Mouse (Mus musculus) layer of hippocampus, adult 2 months (tissue): Measurements from ENCODE around the gene Slc36a2. TPM values are rescaled to one million over a fixed set of nuclear protein-coding genes. Genes with fewer than 3 reads are reported as not detected.

Experiments
- DNase-seq, 2 experiments: peaks; one replicate each; pipeline ENCODE4 v3.0.0; 2022; ENCODE audit warnings: low spot score in 2 of 2
- H3K27ac ChIP-seq: fragments of 200-600 bp; 2 replicates; pipeline ENCODE4 v1.8.1; 2022
- H3K4me3 ChIP-seq: fragments of 200-600 bp; 2 replicates; pipeline ENCODE4 v1.8.1; 2022; ENCODE audit warnings: mild to moderate bottlenecking
- CTCF ChIP-seq: fragments of 200-600 bp; conservative IDR thresholded peaks from 2 replicates; pipeline ENCODE4 v1.8.1; 2022; ENCODE audit warnings: antibody characterized with exemption, mild to moderate bottlenecking, moderate library complexity
- total RNA-seq, 2 experiments: library from RNA; stranded (reverse); gene quantifications; 2 replicates each; pipeline ENCODE4 v1.2.3; 2021

Slc36a2 gene
- total RNA-seq, 2 experiments from 2014 or later, result 0.33 TPM; not detected in 1

- DNase-seq, result no peak
- TF ChIP-seq CTCF, result no peak
- Histone ChIP-seq H3K4me3 (no peak overlapping the region), H3K27ac (peak overlapping the region; percentile 16; the same call in 1 of the 2 replicates)
Observed at GRCm38 (mm10) chr11:55208001-55208690, 23.3 kb upstream of the Slc36a2 start.

DNA sequence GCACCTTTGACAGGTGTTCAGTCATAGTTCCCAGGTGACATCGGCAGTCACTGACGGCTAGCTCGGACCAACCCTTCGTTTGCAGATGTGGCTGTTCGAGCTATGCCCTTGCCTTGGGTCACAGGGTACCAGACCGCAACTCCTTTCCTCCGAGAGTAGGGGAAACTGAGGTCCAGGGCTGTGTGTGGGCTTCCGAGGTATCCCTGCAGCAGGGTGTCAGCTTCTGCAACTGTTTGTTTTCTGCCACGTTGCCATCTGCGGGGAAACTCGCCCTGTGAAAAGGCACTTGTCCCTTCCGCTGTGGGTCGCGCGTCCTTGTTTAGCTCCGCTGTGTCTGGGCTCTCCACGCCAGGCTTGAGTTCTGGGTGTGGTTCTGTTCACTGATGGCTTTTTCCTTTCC is 19.7 kb upstream of the Slc36a2 start:
- no peak for TF ChIP-seq CTCF
- peak overlapping the region; percentile 92 for H3K27ac ChIP-seq
- DNase-seq, result peak in 1 of 2 experiments; percentile 15
- peak overlapping the region; percentile 76 for H3K4me3 ChIP-seq

DNA sequence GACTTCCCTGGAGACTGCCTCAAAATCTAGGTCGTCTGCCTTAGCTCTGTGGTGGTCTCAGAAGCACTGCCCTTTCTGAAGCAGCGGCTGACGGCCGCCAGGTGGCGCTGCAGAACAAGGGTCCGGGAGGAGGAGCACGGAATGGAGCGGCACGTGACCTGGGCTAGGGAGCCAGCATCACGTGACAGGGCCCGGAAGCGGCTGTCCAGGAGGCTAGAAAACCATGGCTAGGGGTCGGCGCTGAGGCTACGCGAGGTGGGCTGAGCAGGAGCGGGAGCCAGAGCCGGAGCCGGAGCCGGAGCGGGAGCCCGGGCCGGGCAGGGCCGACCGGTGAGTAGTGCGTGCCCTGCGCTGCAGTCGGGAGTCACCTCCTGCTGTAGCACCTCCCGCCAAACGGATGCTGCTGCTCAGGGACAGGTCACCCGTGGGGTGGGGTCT is 19.3 kb upstream of the Slc36a2 start, which contains the start of gene Slc36a1:
TSS of gene Slc36a1 (plus strand) at position 192 of the 438 bp plus-strand sequence.
- peak within 1 kb of the TSS; percentile 76 for H3K4me3 ChIP-seq
- peak within 1 kb of the TSS; percentile 92 for H3K27ac ChIP-seq
- peak; percentile 95 to 98 for DNase-seq
- TF ChIP-seq CTCF, result peak; percentile 99

GRCm38 (mm10) chr11:55197740-55198510 is 13.0 kb upstream of the Slc36a2 start:
- TF ChIP-seq CTCF, result no peak
- no peak overlapping the region for H3K27ac ChIP-seq
- no peak overlapping the region for H3K4me3 ChIP-seq
- DNase-seq, result no peak

DNA sequence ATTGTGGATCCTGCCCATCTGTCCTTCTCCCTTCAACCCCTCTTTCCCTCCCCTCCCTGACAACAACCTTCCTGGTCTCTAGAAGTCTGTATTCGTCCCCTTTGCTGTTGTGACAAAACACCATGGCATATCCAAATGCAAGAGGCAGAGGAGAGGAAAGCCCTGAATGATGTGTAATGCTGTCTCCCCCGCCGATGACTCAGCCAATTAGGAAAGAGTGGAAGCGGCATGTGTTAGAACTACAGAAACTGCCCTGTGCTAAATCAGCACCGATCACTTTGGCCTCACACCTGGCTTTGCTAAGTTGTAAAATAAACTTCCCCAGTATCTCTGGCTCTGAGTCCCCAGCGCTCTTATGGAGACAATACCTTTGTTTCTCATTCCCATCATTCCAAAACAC is 12.2 kb upstream of the Slc36a2 start:
- no peak for TF ChIP-seq CTCF
- no peak overlapping the region for H3K27ac ChIP-seq
- DNase-seq, result no peak
- H3K4me3 ChIP-seq, result no peak overlapping the region

- Histone ChIP-seq H3K27ac (no peak overlapping the region), H3K4me3 (no peak overlapping the region)
- no peak for DNase-seq
- no peak for TF ChIP-seq CTCF
Observed at GRCm38 (mm10) chr11:55190216-55190615, 5.3 kb upstream of the Slc36a2 start.

DNA sequence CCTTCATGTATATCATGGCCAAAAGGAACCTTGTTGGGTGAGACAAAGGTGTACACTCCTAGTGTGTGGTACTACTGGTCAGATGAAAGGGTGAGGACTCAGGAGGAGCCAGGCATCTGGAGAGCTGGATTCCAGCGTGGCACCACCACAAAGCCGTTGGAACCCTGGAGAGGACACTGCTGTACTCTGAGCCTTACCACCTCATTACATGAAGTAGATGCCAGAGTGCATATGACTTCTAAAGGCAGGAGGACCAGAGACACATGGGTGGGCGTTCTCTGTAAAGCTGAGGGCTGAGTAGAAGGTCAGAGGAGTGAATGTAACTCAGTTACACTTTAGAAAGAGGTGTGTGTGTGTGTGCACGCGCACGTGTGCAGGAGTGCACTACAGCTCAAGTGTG is 2.9 kb upstream of the Slc36a2 start:
- no peak for TF ChIP-seq CTCF
- Histone ChIP-seq H3K4me3 (no peak overlapping the region), H3K27ac (no peak overlapping the region)
- DNase-seq, result no peak

DNA sequence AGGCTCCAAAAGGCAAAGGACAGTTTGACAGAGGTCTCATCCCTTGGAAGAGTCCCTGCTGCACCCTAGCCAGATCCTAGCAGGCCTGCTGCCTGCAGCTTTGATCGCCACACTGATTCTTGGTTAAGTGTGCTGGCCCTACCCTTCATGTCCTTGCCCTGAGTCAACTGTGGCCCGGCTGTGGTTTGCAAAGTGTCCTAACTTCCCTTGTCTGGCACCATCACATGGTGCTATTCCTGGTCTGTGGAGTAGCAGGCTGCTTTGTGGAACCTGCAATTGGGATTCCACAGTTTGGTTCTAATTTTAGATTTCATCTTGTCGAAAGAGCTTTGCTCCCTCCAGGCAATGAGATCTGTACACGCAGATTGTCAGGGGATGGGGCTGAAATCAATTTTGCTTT is 2.4 kb upstream of the Slc36a2 start:
- Histone ChIP-seq H3K4me3 (no peak overlapping the region), H3K27ac (no peak overlapping the region)
- no peak for TF ChIP-seq CTCF
- no peak for DNase-seq

DNA sequence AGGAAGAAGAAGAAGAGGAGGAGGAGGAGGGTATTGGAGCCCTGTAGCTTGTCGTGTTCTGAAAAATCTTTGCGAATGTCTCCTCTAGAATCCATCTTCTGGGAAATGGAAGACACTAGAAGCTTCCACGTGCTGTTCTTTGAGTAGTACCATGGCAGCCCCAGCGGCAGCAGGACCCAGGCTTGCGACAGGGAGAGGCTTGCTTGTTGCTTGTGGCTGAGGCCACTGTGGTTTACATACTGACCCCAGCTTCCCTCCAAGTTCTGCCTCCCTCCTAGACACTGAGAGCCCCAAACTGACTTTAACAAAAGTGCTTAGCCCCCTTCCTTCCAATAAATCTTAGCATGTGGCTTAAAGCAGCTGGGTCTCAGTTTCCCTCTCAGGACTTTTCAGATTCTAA is 631 bp downstream of the Slc36a2 start:
- H3K4me3 ChIP-seq, result no peak overlapping the region
- H3K27ac ChIP-seq, result no peak overlapping the region
- no peak for TF ChIP-seq CTCF
- no peak for DNase-seq

GRCm38 (mm10) chr11:55183124-55183523 is 1.8 kb downstream of the Slc36a2 start:
- DNase-seq, result no peak
- TF ChIP-seq CTCF, result no peak

DNA sequence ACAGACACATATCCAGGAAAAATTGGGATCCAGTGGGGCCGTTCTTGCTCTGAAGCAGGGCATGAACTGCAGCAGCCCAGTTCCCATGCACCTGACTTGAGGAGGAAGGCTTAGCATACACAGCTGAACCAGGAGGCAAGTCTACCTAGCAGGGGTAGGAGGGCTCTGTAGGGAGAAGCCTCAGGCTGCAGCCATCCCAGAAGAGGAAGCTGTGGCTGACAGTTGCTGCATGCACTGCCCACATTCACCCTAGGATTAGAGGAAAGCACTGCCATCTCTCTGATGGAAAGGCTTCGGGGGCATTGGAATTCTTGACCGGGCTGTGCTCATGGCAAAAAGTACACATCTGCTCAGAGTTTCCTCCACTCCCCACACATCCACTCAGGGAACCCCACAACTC is 5.0 kb downstream of the Slc36a2 start:
- no peak for TF ChIP-seq CTCF
- H3K4me3 ChIP-seq, result no peak overlapping the region
- DNase-seq, result no peak
- H3K27ac ChIP-seq, result no peak overlapping the region

More at GRCm38 (mm10) chr11:55183124-55183523, 1.8 kb downstream of the Slc36a2 start:
- Histone ChIP-seq H3K4me3 (no peak overlapping the region), H3K27ac (no peak overlapping the region)

DNA sequence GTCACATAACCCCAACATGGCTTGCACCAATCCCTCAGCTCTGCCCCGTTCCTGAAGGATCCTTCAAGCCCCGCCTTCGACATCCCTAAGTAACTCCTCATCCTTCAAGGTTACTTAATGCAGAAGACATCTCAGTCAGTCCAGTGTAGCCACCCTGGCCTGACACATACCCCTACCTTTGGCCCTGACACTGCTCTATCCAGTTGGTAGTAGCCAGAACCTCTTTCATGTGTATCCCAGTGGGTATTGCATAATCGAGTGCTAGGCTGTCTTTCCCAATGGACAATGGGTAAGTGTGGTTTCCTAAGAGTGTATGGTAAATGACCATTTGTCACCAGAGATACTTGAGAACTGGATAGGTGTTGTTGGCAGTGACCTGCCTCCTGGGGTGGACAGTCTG is 6.0 kb downstream of the Slc36a2 start:
- Histone ChIP-seq H3K27ac (no peak overlapping the region), H3K4me3 (no peak overlapping the region)
- no peak for DNase-seq
- TF ChIP-seq CTCF, result no peak

GRCm38 (mm10) chr11:55170501-55170900 is 14.4 kb downstream of the Slc36a2 start:
- TF ChIP-seq CTCF, result no peak
- H3K27ac ChIP-seq, result no peak overlapping the region
- no peak overlapping the region for H3K4me3 ChIP-seq
- DNase-seq, result no peak
